8 mouse cellular contexts compared by ENCODE assay signal in the genomic region with DNA sequence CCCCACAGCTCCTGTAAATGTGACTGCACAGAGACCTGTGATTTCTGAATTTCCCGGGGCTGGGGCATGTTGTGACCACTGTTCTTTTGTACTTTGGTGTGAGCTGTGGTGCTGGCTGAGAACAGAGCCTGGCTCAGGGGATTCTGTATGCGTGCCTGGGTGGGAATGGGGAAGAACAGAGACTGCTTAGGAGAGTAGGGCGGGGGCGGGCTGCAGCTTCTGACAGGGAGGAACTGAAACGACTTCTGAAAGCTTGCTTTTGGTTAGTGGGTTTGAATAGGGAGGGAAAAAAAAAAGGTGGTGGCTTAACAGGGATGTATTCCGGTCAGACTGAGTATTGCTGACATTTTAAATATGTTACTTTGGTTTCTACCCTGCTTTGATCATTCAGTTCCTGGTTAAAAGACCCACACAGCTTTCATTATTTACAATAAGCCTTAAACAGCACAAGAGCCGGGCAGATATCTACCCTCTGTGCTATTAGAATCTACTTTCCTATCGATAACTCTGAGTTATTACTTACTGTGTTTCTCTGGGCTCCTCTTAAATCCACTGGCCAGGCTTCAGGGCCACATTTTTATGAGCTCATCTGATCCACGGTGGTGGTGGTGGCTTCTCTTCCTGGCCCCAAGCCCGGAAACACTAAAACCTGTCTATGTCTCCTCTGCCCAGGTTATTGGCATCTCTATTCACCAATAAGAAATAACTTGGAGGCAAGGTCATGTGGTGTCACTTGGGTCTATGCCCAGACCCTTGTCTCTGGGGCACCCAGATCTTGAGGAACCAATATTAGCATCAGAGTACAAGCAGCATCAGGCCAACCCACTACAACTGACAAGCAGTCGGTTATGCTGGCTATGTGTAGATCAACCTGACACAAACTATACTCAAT. TPM values are rescaled to one million over a fixed set of nuclear protein-coding genes. Genes with fewer than 3 reads are reported as not detected.
DNase-seq lines count a peak whose midpoint lies in the region; ATAC-seq and TF ChIP-seq lines count a peak whose summit lies in the region.

No protein-coding gene starts in this region.

- 0 out of 2 replicates have a peak, but pooled peaks have one; percentile 20 for ATAC-seq in forebrain, postnatal 0 days
- ATAC-seq in forebrain, embryonic 11.5 days (replicated peaks; ENCODE audit: low FRiP score): no peak
- ATAC-seq in stomach, embryonic 15.5 days (ENCODE audit: insufficient read depth, low FRiP score, low read depth): no peak
- no peak for ATAC-seq in forebrain, embryonic 12.5 days (ENCODE audit: low FRiP score)

- H3K9me3 ChIP-seq in forebrain, postnatal 0 days (ENCODE audit: low read length): no peaks in the 10 kb centered on the region
- H3K9me3 ChIP-seq in forebrain, embryonic 11.5 days (ENCODE audit: control insufficient read depth, low read length): no peaks in the 10 kb centered on the region
- no peaks in the 10 kb centered on the region for H3K9me3 ChIP-seq in stomach, embryonic 15.5 days
- no peaks in the 10 kb centered on the region for H3K9me3 ChIP-seq in forebrain, embryonic 12.5 days

- 0 out of 2 replicates have a peak, but pooled peaks have one; percentile 16 for TF ChIP-seq POLR2A in cortical plate, adult 2 months (IDR thresholded peaks at IDR 0.05; ENCODE audit: extremely low read depth, insufficient read depth, low read length)

- H3K36me3 ChIP-seq in forebrain, postnatal 0 days (ENCODE audit: insufficient read depth): no peaks in the 10 kb centered on the region
- no peaks in the 10 kb centered on the region for H3K36me3 ChIP-seq in forebrain, embryonic 11.5 days (ENCODE audit: control insufficient read depth, insufficient read depth, low read length)
- H3K36me3 ChIP-seq in stomach, embryonic 15.5 days: no peaks in the 10 kb centered on the region
- no peaks in the 10 kb centered on the region for H3K36me3 ChIP-seq in forebrain, embryonic 12.5 days (replicated peaks)

- no peak overlapping the region for H3K27ac ChIP-seq in forebrain, postnatal 0 days (ENCODE audit: low read depth, low read length)
- no peak overlapping the region for H3K27ac ChIP-seq in forebrain, embryonic 11.5 days (ENCODE audit: low read depth, low read length)
- H3K27ac ChIP-seq in cortical plate, adult 2 months (ENCODE audit: insufficient read depth, low read length): no peak overlapping the region
- no peak overlapping the region; the same call in 1 of the 2 replicates for H3K27ac ChIP-seq in stomach, embryonic 15.5 days
- H3K27ac ChIP-seq in forebrain, embryonic 12.5 days: no peak overlapping the region

- no peak overlapping the region for H3K4me3 ChIP-seq in forebrain, postnatal 0 days (ENCODE audit: low read depth, low read length)
- no peak overlapping the region for H3K4me3 ChIP-seq in forebrain, embryonic 11.5 days (ENCODE audit: low read depth, low read length)
- H3K4me3 ChIP-seq in cortical plate, adult 2 months (ENCODE audit: insufficient read depth, low read length): no peak overlapping the region
- H3K4me3 ChIP-seq in stomach, embryonic 15.5 days (replicated peaks): peak overlapping the region; percentile 4; the same call in 1 of the 2 replicates
- no peak overlapping the region for H3K4me3 ChIP-seq in forebrain, embryonic 12.5 days (replicated peaks)

- no peak for DNase-seq in forebrain, postnatal 0 days
- DNase-seq in forebrain, embryonic 11.5 days (ENCODE audit: low spot score): no peak
- DNase-seq in B cell, adult 2 months: peak; percentile 51 to 54
- DNase-seq in kidney, postnatal 10 days: peak; percentile 12
- no peak for DNase-seq in left cerebral cortex, postnatal 36 days (ENCODE audit: low spot score in 2 of 2)

- 26% methylated on average over 11 of the region's 11 CpGs for WGBS in forebrain, postnatal 0 days
- WGBS in forebrain, embryonic 11.5 days: 42% methylated on average over 11 of the region's 11 CpGs
- 43% methylated on average over 11 of the region's 11 CpGs for WGBS in stomach, embryonic 15.5 days
- 39% methylated on average over 11 of the region's 11 CpGs for WGBS in forebrain, embryonic 12.5 days

- TF ChIP-seq CTCF in forebrain, postnatal 0 days (IDR thresholded peaks at IDR 0.05; ENCODE audit: low read depth): no peak
- TF ChIP-seq CTCF in cortical plate, adult 2 months (IDR thresholded peaks at IDR 0.05; ENCODE audit: extremely low read depth, insufficient read depth, low read length): no peak

- H3K27me3 ChIP-seq in forebrain, postnatal 0 days (ENCODE audit: insufficient read depth, low read length): no peaks in the 10 kb centered on the region
- H3K27me3 ChIP-seq in forebrain, embryonic 11.5 days (ENCODE audit: control insufficient read depth, insufficient read depth, low read length): no peaks in the 10 kb centered on the region
- H3K27me3 ChIP-seq in stomach, embryonic 15.5 days (replicated peaks): no peaks in the 10 kb centered on the region
- no peaks in the 10 kb centered on the region for H3K27me3 ChIP-seq in forebrain, embryonic 12.5 days

- intact Hi-C loops in left cerebral cortex, postnatal 36 days (cut with DNase I): no loop called here

- H3K9ac ChIP-seq in forebrain, postnatal 0 days: no peak overlapping the region
- H3K9ac ChIP-seq in forebrain, embryonic 11.5 days (ENCODE audit: low read length): no peak overlapping the region; the same call in 1 of the 2 replicates
- H3K9ac ChIP-seq in stomach, embryonic 15.5 days: no peak overlapping the region
- H3K9ac ChIP-seq in forebrain, embryonic 12.5 days: no peak overlapping the region

- H3K4me1 ChIP-seq in forebrain, postnatal 0 days (ENCODE audit: insufficient read depth): no peaks in the 10 kb centered on the region
- H3K4me1 ChIP-seq in forebrain, embryonic 11.5 days (replicated peaks; ENCODE audit: control insufficient read depth, insufficient read depth, low read length): no peaks in the 10 kb centered on the region; the same call in 1 of the 2 replicates
- H3K4me1 ChIP-seq in cortical plate, adult 2 months (ENCODE audit: control insufficient read depth, insufficient read depth, low read length): peaks cover 2% of the 10 kb centered on the region
- H3K4me1 ChIP-seq in stomach, embryonic 15.5 days: no peaks in the 10 kb centered on the region
- no peaks in the 10 kb centered on the region; the same call in 1 of the 2 replicates for H3K4me1 ChIP-seq in forebrain, embryonic 12.5 days

- H3K4me2 ChIP-seq in forebrain, postnatal 0 days (ENCODE audit: low read depth): no peak overlapping the region
- no peak overlapping the region for H3K4me2 ChIP-seq in forebrain, embryonic 11.5 days (ENCODE audit: low read depth, low read length, severe bottlenecking)
- no peak overlapping the region for H3K4me2 ChIP-seq in stomach, embryonic 15.5 days
- no peak overlapping the region for H3K4me2 ChIP-seq in forebrain, embryonic 12.5 days

RNA-seq across cellular contexts. Expression of a gene that starts 2.0 kb away (rescaled TPM):
- total RNA-seq in forebrain, postnatal 0 days (2014; rRNA removed): 1.8 and 3.5 TPM in 2 replicates
- polyA plus RNA-seq in forebrain, postnatal 0 days (2015; fragmentation: Nextera tagmentation; extraction: Ambion mirVana): 1.5 and 1.9 TPM in 2 replicates
- 0.89 and 1.6 TPM in 2 replicates for polyA plus RNA-seq in forebrain, embryonic 11.5 days (2014; fragmentation: Nextera tagmentation; extraction: Ambion mirVana)
- polyA plus RNA-seq in cortical plate, adult 2 months (2012; rRNA removed): 1.7 and 2.5 TPM in 2 replicates
- 8.4 and 9.2 TPM in 2 replicates for polyA plus RNA-seq in stomach, embryonic 15.5 days (2015; fragmentation: Nextera tagmentation; extraction: Ambion mirVana)
- 0.96 and 1.2 TPM in 2 replicates for polyA plus RNA-seq in forebrain, embryonic 12.5 days (2016; fragmentation: Nextera tagmentation; extraction: Ambion mirVana)
- total RNA-seq in left cerebral cortex, postnatal 36 days (2021): 1 to 10 TPM; 1.1 to 1.8 TPM

RNA-seq across cellular contexts. Expression of a gene that starts 46.3 kb away (rescaled TPM):
- total RNA-seq in forebrain, postnatal 0 days (2014; rRNA removed): 0.23 and 0.29 TPM in 2 replicates
- polyA plus RNA-seq in forebrain, postnatal 0 days (2015; fragmentation: Nextera tagmentation; extraction: Ambion mirVana): 0.06 and 0.27 TPM in 2 replicates
- 0.15 and 0.16 TPM in 2 replicates for polyA plus RNA-seq in forebrain, embryonic 11.5 days (2014; fragmentation: Nextera tagmentation; extraction: Ambion mirVana)
- polyA plus RNA-seq in cortical plate, adult 2 months (2012; rRNA removed): 0.93 and 0.96 TPM in 2 replicates
- 0.81 and 1.0 TPM in 2 replicates for polyA plus RNA-seq in stomach, embryonic 15.5 days (2015; fragmentation: Nextera tagmentation; extraction: Ambion mirVana)
- polyA plus RNA-seq in forebrain, embryonic 12.5 days (2016; fragmentation: Nextera tagmentation; extraction: Ambion mirVana): 0.21 and 0.37 TPM in 2 replicates
- total RNA-seq in left cerebral cortex, postnatal 36 days (2021): under 1 TPM; 0.34 to 0.39 TPM

RNA-seq across cellular contexts. Expression of a gene that starts 49.8 kb away (rescaled TPM):
- total RNA-seq in forebrain, postnatal 0 days (2014; rRNA removed): 0.14 TPM in 1 of 2 replicates, not detected in the other
- polyA plus RNA-seq in forebrain, postnatal 0 days (2015; fragmentation: Nextera tagmentation; extraction: Ambion mirVana): 0.08 TPM in 1 of 2 replicates, not detected in the other
- polyA plus RNA-seq in forebrain, embryonic 11.5 days (2014; fragmentation: Nextera tagmentation; extraction: Ambion mirVana): not detected in 2 replicates
- 0.04 and 0.09 TPM in 2 replicates for polyA plus RNA-seq in cortical plate, adult 2 months (2012; rRNA removed)
- polyA plus RNA-seq in stomach, embryonic 15.5 days (2015; fragmentation: Nextera tagmentation; extraction: Ambion mirVana): 1.6 and 1.8 TPM in 2 replicates
- polyA plus RNA-seq in forebrain, embryonic 12.5 days (2016; fragmentation: Nextera tagmentation; extraction: Ambion mirVana): not detected in 2 replicates
- not detected for total RNA-seq in left cerebral cortex, postnatal 36 days (2021)

Comparison
In these comparisons a context has a peak if more than half of its experiments do, and no peak if none do; other contexts are left out.
1. DNase-seq: peak in B cell, adult 2 months (2 of 2) and kidney, postnatal 10 days (single experiment); none in forebrain, postnatal 0 days (single experiment), forebrain, embryonic 11.5 days (single experiment) and left cerebral cortex, postnatal 36 days (0 of 2).